Comparison of ENCODE assay signal across 8 mouse cellular contexts in genomic region chr19:34551981-34552380, GRCm38 (mm10). TPM values are rescaled to one million over a fixed set of nuclear protein-coding genes. Genes with fewer than 3 reads are reported as not detected.
A peak's percentile ranks its signal among the peaks of the same experiment; 100 is the strongest.
DNase-seq lines count a peak whose midpoint lies in the region; ATAC-seq and TF ChIP-seq lines count a peak whose summit lies in the region.

No protein-coding gene starts in this region.

- H3K4me2 ChIP-seq in embryonic facial prominence, embryonic 14.5 days (ENCODE audit: low read depth, low read length), result peak overlapping the region; percentile 41
- peak overlapping the region; percentile 44 for H3K4me2 ChIP-seq in intestine, postnatal 0 days (replicated peaks; ENCODE audit: low read depth)
- H3K4me2 ChIP-seq in lung, embryonic 15.5 days, result peak overlapping the region; percentile 48

- peak; percentile 95 for DNase-seq in heart, adult 11 months
- no peak for DNase-seq in heart, postnatal 25 days (ENCODE audit: low spot score)
- DNase-seq in embryonic facial prominence, embryonic 14.5 days (ENCODE audit: low spot score), result peak; percentile 42
- DNase-seq in layer of hippocampus, postnatal 25 days (ENCODE audit: extremely low spot score in 1 of 2, low spot score in 1 of 2), result no peak
- no peak for DNase-seq in spleen, postnatal 36 days (ENCODE audit: low spot score in 2 of 2)
- no peak for DNase-seq in ovary, postnatal 36 days (ENCODE audit: low spot score)

- no peak for ATAC-seq in embryonic facial prominence, embryonic 14.5 days (ENCODE audit: low read depth)
- ATAC-seq in intestine, postnatal 0 days, result peak; percentile 48
- no peak for ATAC-seq in lung, embryonic 15.5 days (ENCODE audit: borderline replicate concordance, extremely low read depth, low FRiP score, low TSS enrichment)

- intact Hi-C loops in heart, postnatal 25 days (cut with DNase I), result loop anchor here (2.0 kb wide), 1 partner anchor 217 kb away; no protein-coding TSS in a partner anchor

- H3K4me3 ChIP-seq in embryonic facial prominence, embryonic 14.5 days (ENCODE audit: low read depth, low read length), result no peak overlapping the region
- 0 out of 2 replicates have a peak overlapping the region, but pooled peaks have one; percentile 0 for H3K4me3 ChIP-seq in intestine, postnatal 0 days (ENCODE audit: low read depth, low read length)
- H3K4me3 ChIP-seq in lung, embryonic 15.5 days, result peak overlapping the region; percentile 17

- peaks cover 10% of the 10 kb centered on the region; the same call in 1 of the 2 replicates for H3K4me1 ChIP-seq in embryonic facial prominence, embryonic 14.5 days (ENCODE audit: control insufficient read depth, insufficient read depth, low read length)
- H3K4me1 ChIP-seq in intestine, postnatal 0 days (replicated peaks; ENCODE audit: control insufficient read depth, insufficient read depth, low read length), result peaks cover 6% of the 10 kb centered on the region; the same call in 1 of the 2 replicates
- peaks cover 27% of the 10 kb centered on the region for H3K4me1 ChIP-seq in lung, embryonic 15.5 days

- H3K27ac ChIP-seq in embryonic facial prominence, embryonic 14.5 days (replicated peaks; ENCODE audit: low read depth, low read length), result 0 out of 2 replicates have a peak overlapping the region, but pooled peaks have one; percentile 28
- peak overlapping the region; percentile 68 for H3K27ac ChIP-seq in intestine, postnatal 0 days (ENCODE audit: low read depth, low read length)
- peak overlapping the region; percentile 79 for H3K27ac ChIP-seq in lung, embryonic 15.5 days

- no peaks in the 10 kb centered on the region for H3K9me3 ChIP-seq in embryonic facial prominence, embryonic 14.5 days (ENCODE audit: control insufficient read depth, low read length)
- no peaks in the 10 kb centered on the region for H3K9me3 ChIP-seq in intestine, postnatal 0 days (ENCODE audit: control insufficient read depth)
- H3K9me3 ChIP-seq in lung, embryonic 15.5 days, result no peaks in the 10 kb centered on the region

- WGBS in embryonic facial prominence, embryonic 14.5 days, result 39% methylated on average over 5 of the region's 5 CpGs
- 16% methylated on average over 5 of the region's 5 CpGs for WGBS in intestine, postnatal 0 days
- WGBS in lung, embryonic 15.5 days, result 27% methylated on average over 5 of the region's 5 CpGs

- H3K27me3 ChIP-seq in embryonic facial prominence, embryonic 14.5 days (replicated peaks; ENCODE audit: control insufficient read depth, insufficient read depth, low read length), result no peaks in the 10 kb centered on the region
- no peaks in the 10 kb centered on the region for H3K27me3 ChIP-seq in intestine, postnatal 0 days (replicated peaks; ENCODE audit: control insufficient read depth, insufficient read depth, low read length)
- no peaks in the 10 kb centered on the region for H3K27me3 ChIP-seq in lung, embryonic 15.5 days

- TF ChIP-seq CTCF in intestine, postnatal 0 days (IDR thresholded peaks at IDR 0.05; ENCODE audit: low read depth), result no peak

- no peak overlapping the region for H3K9ac ChIP-seq in embryonic facial prominence, embryonic 14.5 days (ENCODE audit: low read depth, low read length)
- no peak overlapping the region for H3K9ac ChIP-seq in intestine, postnatal 0 days (ENCODE audit: low read depth, low read length)
- H3K9ac ChIP-seq in lung, embryonic 15.5 days, result no peak overlapping the region

- H3K36me3 ChIP-seq in embryonic facial prominence, embryonic 14.5 days (ENCODE audit: control insufficient read depth, insufficient read depth, low read length), result no peaks in the 10 kb centered on the region
- no peaks in the 10 kb centered on the region for H3K36me3 ChIP-seq in intestine, postnatal 0 days (ENCODE audit: control insufficient read depth, insufficient read depth)
- H3K36me3 ChIP-seq in lung, embryonic 15.5 days, result no peaks in the 10 kb centered on the region

RNA-seq across cellular contexts. Expression of gene Ifit2, which starts 1.5 kb away (rescaled TPM):
- 1 to 10 TPM; 3.5 to 3.6 TPM for total RNA-seq in heart, postnatal 25 days (2021)
- 9.5 and 10.3 TPM in 2 replicates for polyA plus RNA-seq in embryonic facial prominence, embryonic 14.5 days (2014; fragmentation: Nextera tagmentation; extraction: Ambion mirVana)
- 13.1 and 15.1 TPM in 2 replicates for polyA plus RNA-seq in intestine, postnatal 0 days (2015; fragmentation: Nextera tagmentation; extraction: Ambion mirVana)
- 12.7 and 12.9 TPM in 2 replicates for polyA plus RNA-seq in lung, embryonic 15.5 days (2015; fragmentation: Nextera tagmentation; extraction: Ambion mirVana)
- total RNA-seq in layer of hippocampus, postnatal 25 days (2021), result 1 to 10 TPM; 4.5 to 4.6 TPM

RNA-seq across cellular contexts. Expression of gene Lipa, which starts 24.7 kb away (rescaled TPM):
- 10 to 100 TPM; 21.0 to 25.6 TPM for total RNA-seq in heart, postnatal 25 days (2021)
- polyA plus RNA-seq in embryonic facial prominence, embryonic 14.5 days (2014; fragmentation: Nextera tagmentation; extraction: Ambion mirVana), result 46.3 and 49.5 TPM in 2 replicates
- 191 and 206 TPM in 2 replicates for polyA plus RNA-seq in intestine, postnatal 0 days (2015; fragmentation: Nextera tagmentation; extraction: Ambion mirVana)
- 47.9 and 48.5 TPM in 2 replicates for polyA plus RNA-seq in lung, embryonic 15.5 days (2015; fragmentation: Nextera tagmentation; extraction: Ambion mirVana)
- 10 to 100 TPM; 16.9 to 19.8 TPM for total RNA-seq in layer of hippocampus, postnatal 25 days (2021)

RNA-seq across cellular contexts. Expression of gene Ifit3, which starts 31.4 kb away (rescaled TPM):
- 1 to 10 TPM; 3.8 to 4.0 TPM for total RNA-seq in heart, postnatal 25 days (2021)
- polyA plus RNA-seq in embryonic facial prominence, embryonic 14.5 days (2014; fragmentation: Nextera tagmentation; extraction: Ambion mirVana), result 1.6 and 2.1 TPM in 2 replicates
- polyA plus RNA-seq in intestine, postnatal 0 days (2015; fragmentation: Nextera tagmentation; extraction: Ambion mirVana), result 43.5 and 50.2 TPM in 2 replicates
- 0.62 and 0.92 TPM in 2 replicates for polyA plus RNA-seq in lung, embryonic 15.5 days (2015; fragmentation: Nextera tagmentation; extraction: Ambion mirVana)
- total RNA-seq in layer of hippocampus, postnatal 25 days (2021), result 1 to 10 TPM; 1.3 to 2.1 TPM

RNA-seq across cellular contexts. Expression of gene Ifit1bl1, which starts 49.8 kb away (rescaled TPM):
- 1 to 10 TPM in 1 of 2 experiments, under 1 TPM in 1; 0.84 to 1.2 TPM for total RNA-seq in heart, postnatal 25 days (2021)
- polyA plus RNA-seq in embryonic facial prominence, embryonic 14.5 days (2014; fragmentation: Nextera tagmentation; extraction: Ambion mirVana), result 0.56 and 1.2 TPM in 2 replicates
- polyA plus RNA-seq in intestine, postnatal 0 days (2015; fragmentation: Nextera tagmentation; extraction: Ambion mirVana), result 18.8 and 19.4 TPM in 2 replicates
- 0.54 and 0.63 TPM in 2 replicates for polyA plus RNA-seq in lung, embryonic 15.5 days (2015; fragmentation: Nextera tagmentation; extraction: Ambion mirVana)
- 1 to 10 TPM; 1.1 to 1.6 TPM for total RNA-seq in layer of hippocampus, postnatal 25 days (2021)

RNA-seq across cellular contexts. Expression of gene Ifit3b, which starts 55.8 kb away (rescaled TPM):
- total RNA-seq in heart, postnatal 25 days (2021), result 1 to 10 TPM; 1.1 TPM
- not detected in 2 replicates for polyA plus RNA-seq in embryonic facial prominence, embryonic 14.5 days (2014; fragmentation: Nextera tagmentation; extraction: Ambion mirVana)
- 2.2 and 2.3 TPM in 2 replicates for polyA plus RNA-seq in intestine, postnatal 0 days (2015; fragmentation: Nextera tagmentation; extraction: Ambion mirVana)
- 0.18 and 0.32 TPM in 2 replicates for polyA plus RNA-seq in lung, embryonic 15.5 days (2015; fragmentation: Nextera tagmentation; extraction: Ambion mirVana)
- total RNA-seq in layer of hippocampus, postnatal 25 days (2021), result 1 to 10 TPM in 1 of 2 experiments, under 1 TPM in 1; 0.54 to 1.2 TPM

Comparison
In these comparisons a context has a peak if more than half of its experiments do, and no peak if none do; other contexts are left out.
1. DNase-seq: peak in heart, adult 11 months (single experiment) and embryonic facial prominence, embryonic 14.5 days (single experiment); none in heart, postnatal 25 days (single experiment), layer of hippocampus, postnatal 25 days (0 of 2), spleen, postnatal 36 days (0 of 2) and ovary, postnatal 36 days (single experiment).
2. H3K27ac ChIP-seq: peak in every context shown above with its lines; median percentile 79 in lung, embryonic 15.5 days; 68 in intestine, postnatal 0 days; 28 in embryonic facial prominence, embryonic 14.5 days.
3. RNA of gene Ifit3, which starts 31.4 kb away (polyA plus RNA-seq): 43.5 to 50.2 TPM in intestine, postnatal 0 days; 1.6 to 2.1 TPM in embryonic facial prominence, embryonic 14.5 days and 0.62 to 0.92 TPM in lung, embryonic 15.5 days; every median in the first group is over 10 times any median in the second.
4. Peak in every context shown above with its lines, with median percentiles within 50 percentile points of each other: H3K4me2 ChIP-seq.